12 mouse cellular contexts compared by ENCODE assay signal in the genomic region with DNA sequence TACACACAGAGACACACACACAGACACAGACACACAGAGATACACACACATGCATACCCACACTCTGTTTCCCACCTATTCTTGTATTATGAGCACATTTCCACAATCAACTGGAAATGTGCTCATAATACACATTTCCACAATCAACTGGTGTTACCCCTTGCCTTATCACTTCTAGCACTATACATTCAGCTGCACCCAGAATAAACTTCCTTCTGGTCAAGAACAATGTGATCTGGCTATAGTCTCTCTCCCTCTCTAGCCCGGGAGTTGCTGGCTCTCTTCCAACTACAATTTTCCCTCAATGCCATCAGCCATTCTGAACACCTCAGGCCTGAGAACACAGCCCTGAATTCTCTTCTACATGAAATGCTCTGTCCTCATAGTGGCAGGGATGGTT. TPM values are rescaled to one million over a fixed set of nuclear protein-coding genes. Genes with fewer than 3 reads are reported as not detected.
DNase-seq lines count a peak whose midpoint lies in the region; ATAC-seq lines count a peak whose summit lies in the region.
"Had no signal": no experiment of that assay in that cellular context is flagged by ENCODE, and none has a peak within 500 bp of the region (broad histone marks: within the 10 kb centered on the region; RNA-seq: fewer than 3 reads in every experiment).

No protein-coding gene starts in this region.

- no peak overlapping the region for H3K9ac ChIP-seq in lung, embryonic 16.5 days (ENCODE audit: low read length)
- H3K9ac ChIP-seq: neural tube, embryonic 15.5 days had no signal

- H3K27me3 ChIP-seq in lung, embryonic 16.5 days (ENCODE audit: control insufficient read depth, insufficient read depth, low read depth, low read length), result no peaks in the 10 kb centered on the region
- no peaks in the 10 kb centered on the region for H3K27me3 ChIP-seq in forebrain, embryonic 10.5 days (ENCODE audit: poor library complexity, severe bottlenecking)
- H3K27me3 ChIP-seq: neural tube, embryonic 15.5 days had no signal

- peak; percentile 71; the same call in 1 of the 2 replicates for ATAC-seq in lung, embryonic 16.5 days (ENCODE audit: low read depth)
- ATAC-seq in CD4-positive, CD25-positive, alpha-beta regulatory T cell, adult 4 months, result no peak

- 3% methylated on average over 1 of the region's 1 CpGs for WGBS in lung, embryonic 16.5 days
- WGBS in macrophage (ENCODE audit: missing documents), result 0% methylated on average over 1 of the region's 1 CpGs
- 82% methylated on average over 1 of the region's 1 CpGs for WGBS in forebrain, embryonic 10.5 days

- no peaks in the 10 kb centered on the region for H3K9me3 ChIP-seq in lung, embryonic 16.5 days (ENCODE audit: control insufficient read depth, low read length)
- H3K9me3 ChIP-seq in forebrain, embryonic 10.5 days, result no peaks in the 10 kb centered on the region
- H3K9me3 ChIP-seq: midbrain, embryonic 10.5 days; neural tube, embryonic 15.5 days had no signal

- H3K4me3 ChIP-seq in lung, embryonic 16.5 days (ENCODE audit: low read length), result no peak overlapping the region
- H3K4me3 ChIP-seq in brown adipose tissue, adult 24 weeks (ENCODE audit: insufficient read depth, low read depth, low read length), result no peak overlapping the region
- no peak overlapping the region for H3K4me3 ChIP-seq in macrophage (ENCODE audit: inconsistent target)
- H3K4me3 ChIP-seq in forebrain, embryonic 10.5 days, result no peak overlapping the region
- H3K4me3 ChIP-seq: midbrain, embryonic 10.5 days; neural tube, embryonic 15.5 days had no signal

- peak; percentile 28 to 43 for DNase-seq in cerebellum, postnatal 14 days
- DNase-seq in cerebellum, adult 18-20 months, result no peak
- no peak for DNase-seq in lung, adult 18-20 months
- DNase-seq in forebrain, embryonic 10.5 days (ENCODE audit: extremely low spot score, low spot score), result no peak
- DNase-seq: gastrocnemius, postnatal 25 days; spleen, adult 18-20 months had no signal

- peaks cover 14% of the 10 kb centered on the region for H3K4me1 ChIP-seq in lung, embryonic 16.5 days (replicated peaks; ENCODE audit: control insufficient read depth, insufficient read depth, low read length)
- H3K4me1 ChIP-seq in brown adipose tissue, adult 24 weeks (ENCODE audit: control insufficient read depth, insufficient read depth, insufficient read length, low read length), result peaks cover 5% of the 10 kb centered on the region
- 0 out of 2 replicates have a peak, but pooled peaks cover 7% of the 10 kb centered on the region for H3K4me1 ChIP-seq in forebrain, embryonic 10.5 days
- H3K4me1 ChIP-seq: neural tube, embryonic 15.5 days had no signal

- H3K79me2 ChIP-seq in macrophage (ENCODE audit: inconsistent target), result peaks cover 94% of the 10 kb centered on the region

- no peak overlapping the region for H3K4me2 ChIP-seq in lung, embryonic 16.5 days (ENCODE audit: low read depth, low read length)
- H3K4me2 ChIP-seq: neural tube, embryonic 15.5 days had no signal

- peak overlapping the region; percentile 65 for H3K27ac ChIP-seq in lung, embryonic 16.5 days (ENCODE audit: low read length)
- H3K27ac ChIP-seq in brown adipose tissue, adult 24 weeks (replicated peaks; ENCODE audit: low read depth, low read length), result 0 out of 2 replicates have a peak overlapping the region, but pooled peaks have one; percentile 2
- peak overlapping the region; percentile 79 for H3K27ac ChIP-seq in macrophage
- H3K27ac ChIP-seq in forebrain, embryonic 10.5 days, result no peak overlapping the region
- H3K27ac ChIP-seq: midbrain, embryonic 10.5 days; neural tube, embryonic 15.5 days had no signal

- no peaks in the 10 kb centered on the region for H3K36me3 ChIP-seq in lung, embryonic 16.5 days (ENCODE audit: control insufficient read depth, insufficient read depth, low read length)
- 0 out of 2 replicates have a peak, but pooled peaks cover under 1% of the 10 kb centered on the region for H3K36me3 ChIP-seq in macrophage (ENCODE audit: inconsistent target)
- no peaks in the 10 kb centered on the region for H3K36me3 ChIP-seq in forebrain, embryonic 10.5 days (replicated peaks)
- H3K36me3 ChIP-seq: midbrain, embryonic 10.5 days; neural tube, embryonic 15.5 days had no signal

RNA-seq across cellular contexts. Expression of a gene that starts 34.9 kb away (rescaled TPM):
- polyA plus RNA-seq in lung, embryonic 16.5 days (2015; fragmentation: Nextera tagmentation; extraction: Ambion mirVana), result 34.8 and 35.7 TPM in 2 replicates
- 2.5 and 4.8 TPM in 2 replicates for polyA plus RNA-seq in brown adipose tissue, adult 24 weeks (2012; ENCODE audit: insufficient read depth, insufficient read length, missing spikeins)
- 1,000 to 10,000 TPM in 9 of 26 experiments, 100 to 1,000 TPM in 11, 10 to 100 TPM in 6; 63.7 to 5,506 (median 273) TPM for total RNA-seq in macrophage (2018; cell fraction: chromatin; rRNA removed)
- 1,000 to 10,000 TPM in 1 of 26 experiments, 100 to 1,000 TPM in 21, 10 to 100 TPM in 4; 88.7 to 1,140 (median 221) TPM for total RNA-seq in macrophage (2018; cell fraction: cytosol; rRNA removed)
- 1,000 to 10,000 TPM in 7 of 26 experiments, 100 to 1,000 TPM in 19; 112 to 3,963 (median 377) TPM for total RNA-seq in macrophage (2018; cell fraction: nucleus; rRNA removed)
- polyA plus RNA-seq in macrophage (2018), result 109 to 325 TPM (median 215 TPM) in 3 replicates
- 10 to 100 TPM; 77.5 to 92.7 TPM for polyA plus RNA-seq in CD4-positive, CD25-positive, alpha-beta regulatory T cell, adult 4 months (2017; shearing (Covaris generic))
- 2.3 and 2.8 TPM in 2 replicates for polyA plus RNA-seq in forebrain, embryonic 10.5 days (2016; fragmentation: Nextera tagmentation; extraction: Ambion mirVana)

Comparison
In these comparisons a context has a peak if more than half of its experiments do, and no peak if none do; other contexts are left out.
1. DNase-seq: peak in cerebellum, postnatal 14 days (2 of 2); none in cerebellum, adult 18-20 months (0 of 2), lung, adult 18-20 months (0 of 2) and forebrain, embryonic 10.5 days (single experiment).